Mouse (Mus musculus): Measurements from ENCODE around the gene Pmvk. TPM values are rescaled to one million over a fixed set of nuclear protein-coding genes. Genes with fewer than 3 reads are reported as not detected.
A peak's percentile ranks its signal among the peaks of the same experiment; 100 is the strongest.

Pmvk gene
- total RNA-seq, 1 experiment from 2014 or later: 22.3 TPM

DNA sequence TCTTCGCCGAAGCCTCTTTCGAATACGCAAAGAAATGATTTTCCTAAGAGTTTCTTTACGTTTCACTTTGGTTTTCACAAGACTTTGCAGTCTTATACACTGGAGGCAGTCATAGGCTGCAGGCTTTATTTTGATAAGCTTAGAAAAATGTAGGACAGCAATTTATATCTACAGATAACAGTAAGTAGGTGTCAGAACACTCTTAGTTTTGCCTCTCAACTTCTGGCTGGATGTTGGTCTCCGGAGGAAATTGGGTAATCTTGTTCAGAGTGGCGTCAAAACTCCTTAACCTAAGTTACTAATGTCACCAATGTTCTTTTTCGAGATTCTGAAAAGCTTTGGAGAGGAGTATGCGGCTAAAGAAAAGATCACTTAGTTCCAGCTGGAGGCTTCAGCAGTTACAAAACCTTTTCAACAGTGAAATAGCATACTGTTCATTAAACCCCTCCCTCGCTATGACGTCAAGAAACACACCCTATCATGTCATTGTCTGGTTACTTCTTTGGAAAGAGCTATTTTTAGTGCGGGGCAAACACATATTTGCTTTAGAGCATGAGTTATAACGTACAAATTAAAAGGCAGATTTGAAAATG lies 4.1 kb downstream of the Pmvk start:
- peak; percentile 52 for ATAC-seq (ENCODE audit: extremely low read depth, insufficient number of reproducible peaks, low FRiP score, poor library complexity, severe bottlenecking)

GRCm38 (mm10) chr3:89458965-89459807 lies 4.8 kb downstream of the Pmvk start:
- ATAC-seq (ENCODE audit: extremely low read depth, insufficient number of reproducible peaks, low FRiP score, poor library complexity, severe bottlenecking): peak; percentile 78

- no peak for ATAC-seq (ENCODE audit: extremely low read depth, insufficient number of reproducible peaks, low FRiP score, poor library complexity, severe bottlenecking)
Measured at GRCm38 (mm10) chr3:89468268-89468667, 13.9 kb downstream of the Pmvk start.

DNA sequence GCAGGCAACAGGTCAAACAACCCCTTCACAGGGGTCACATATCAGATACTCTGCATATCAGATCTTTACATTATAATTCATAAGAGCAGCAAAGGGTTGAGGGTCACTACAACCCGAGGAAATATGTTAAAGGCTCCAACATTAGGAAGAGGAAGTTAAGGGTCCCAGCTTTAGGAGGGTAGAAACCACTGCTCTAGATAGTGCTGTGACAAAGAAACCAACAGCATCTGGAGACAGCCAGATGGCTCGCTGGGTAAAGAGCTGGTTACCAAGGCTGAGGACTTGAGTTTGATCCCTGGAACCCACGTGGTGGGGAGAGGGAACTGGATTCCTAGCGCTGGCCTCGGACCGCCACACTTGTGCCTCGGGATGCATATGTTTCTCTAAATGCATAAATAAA lies 17.9 kb downstream of the Pmvk start:
- no peak for ATAC-seq (ENCODE audit: extremely low read depth, insufficient number of reproducible peaks, low FRiP score, poor library complexity, severe bottlenecking)

GRCm38 (mm10) chr3:89473838-89474237 lies 19.5 kb downstream of the Pmvk start:
- no peak for ATAC-seq (ENCODE audit: extremely low read depth, insufficient number of reproducible peaks, low FRiP score, poor library complexity, severe bottlenecking)

- ATAC-seq (ENCODE audit: extremely low read depth, insufficient number of reproducible peaks, low FRiP score, poor library complexity, severe bottlenecking): no peak
Measured at GRCm38 (mm10) chr3:89479055-89479454, 24.7 kb downstream of the Pmvk start.

GRCm38 (mm10) chr3:89481488-89481887 lies 27.1 kb downstream of the Pmvk start:
- no peak for ATAC-seq (ENCODE audit: extremely low read depth, insufficient number of reproducible peaks, low FRiP score, poor library complexity, severe bottlenecking)

GRCm38 (mm10) chr3:89482249-89482648 lies 27.9 kb downstream of the Pmvk start:
- ATAC-seq (ENCODE audit: extremely low read depth, insufficient number of reproducible peaks, low FRiP score, poor library complexity, severe bottlenecking): no peak

GRCm38 (mm10) chr3:89484766-89485524 lies 30.6 kb downstream of the Pmvk start:
- peak; percentile 92 for ATAC-seq (ENCODE audit: extremely low read depth, insufficient number of reproducible peaks, low FRiP score, poor library complexity, severe bottlenecking)

- ATAC-seq (ENCODE audit: extremely low read depth, insufficient number of reproducible peaks, low FRiP score, poor library complexity, severe bottlenecking): no peak
Measured at GRCm38 (mm10) chr3:89486111-89486510, 31.8 kb downstream of the Pmvk start.

GRCm38 (mm10) chr3:89486916-89487702 lies 32.8 kb downstream of the Pmvk start:
- ATAC-seq (ENCODE audit: extremely low read depth, insufficient number of reproducible peaks, low FRiP score, poor library complexity, severe bottlenecking): no peak

GRCm38 (mm10) chr3:89490790-89491189 lies 36.4 kb downstream of the Pmvk start:
- no peak for ATAC-seq (ENCODE audit: extremely low read depth, insufficient number of reproducible peaks, low FRiP score, poor library complexity, severe bottlenecking)

DNA sequence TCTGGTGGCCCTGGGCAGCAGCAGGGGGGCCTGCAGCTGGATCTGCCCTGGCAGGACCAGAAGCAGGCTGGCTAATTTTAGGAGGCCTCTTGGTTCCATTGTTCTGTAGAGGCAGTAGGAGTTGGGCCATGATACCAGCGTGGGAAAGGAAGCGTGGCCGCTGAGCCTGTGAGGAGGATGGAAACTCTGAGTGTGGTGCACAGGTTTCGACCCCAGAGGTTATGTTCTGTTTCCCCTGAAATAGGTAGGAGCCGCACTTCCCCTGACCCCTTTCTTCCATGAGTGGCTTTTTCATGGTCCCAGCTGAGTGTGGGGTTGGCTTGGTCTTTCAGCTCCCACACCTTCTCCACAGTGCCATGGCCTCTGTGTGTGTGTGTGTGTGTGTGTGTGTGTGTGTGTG lies 37.2 kb downstream of the Pmvk start:
- ATAC-seq (ENCODE audit: extremely low read depth, insufficient number of reproducible peaks, low FRiP score, poor library complexity, severe bottlenecking): no peak

- no peak for ATAC-seq (ENCODE audit: extremely low read depth, insufficient number of reproducible peaks, low FRiP score, poor library complexity, severe bottlenecking)
Measured at GRCm38 (mm10) chr3:89492701-89493151, 38.4 kb downstream of the Pmvk start.

DNA sequence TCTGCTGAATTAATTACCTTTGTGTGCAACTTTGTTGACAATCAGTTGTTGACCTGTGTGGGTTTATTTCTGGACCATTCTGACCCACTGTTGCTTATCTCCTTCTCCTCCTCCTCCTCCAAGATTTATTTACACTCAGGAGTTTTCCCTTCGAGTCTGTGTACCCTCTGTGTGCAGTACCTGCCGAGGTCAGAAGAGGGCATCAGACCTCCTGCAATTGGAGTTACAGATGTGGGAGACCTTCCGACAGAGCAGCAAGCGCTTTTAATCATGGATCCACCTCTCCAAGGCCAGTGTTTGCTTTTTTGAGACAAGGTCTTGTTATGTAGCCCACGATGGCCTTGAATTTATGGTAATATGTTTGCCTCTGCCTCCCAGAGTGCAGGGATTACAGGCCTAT lies 40.3 kb downstream of the Pmvk start:
- ATAC-seq (ENCODE audit: extremely low read depth, insufficient number of reproducible peaks, low FRiP score, poor library complexity, severe bottlenecking): no peak

GRCm38 (mm10) chr3:89496366-89496765 lies 42.0 kb downstream of the Pmvk start:
- no peak for ATAC-seq (ENCODE audit: extremely low read depth, insufficient number of reproducible peaks, low FRiP score, poor library complexity, severe bottlenecking)

- no peak for ATAC-seq (ENCODE audit: extremely low read depth, insufficient number of reproducible peaks, low FRiP score, poor library complexity, severe bottlenecking)
Measured at GRCm38 (mm10) chr3:89499696-89500095, 45.4 kb downstream of the Pmvk start.

DNA sequence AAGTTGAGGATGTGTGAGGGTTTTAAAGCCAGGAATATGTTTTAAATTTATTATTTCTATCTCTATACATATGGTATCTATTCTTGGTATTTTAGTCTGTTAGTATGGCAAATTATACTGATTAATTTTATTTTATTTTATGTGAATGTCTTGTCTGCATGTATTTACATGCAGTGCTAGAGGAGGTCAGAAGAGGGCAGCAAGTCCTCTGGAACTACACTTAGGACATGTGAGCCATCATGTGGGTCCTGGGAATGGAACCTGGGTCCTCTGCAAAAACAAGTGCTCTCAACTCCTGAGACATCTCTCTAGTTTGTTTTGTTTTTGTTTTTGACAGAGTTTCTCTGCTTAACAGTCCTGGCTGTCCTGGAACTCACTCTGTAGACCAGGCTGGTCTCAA lies 47.1 kb downstream of the Pmvk start:
- ATAC-seq (ENCODE audit: extremely low read depth, insufficient number of reproducible peaks, low FRiP score, poor library complexity, severe bottlenecking): no peak

DNA sequence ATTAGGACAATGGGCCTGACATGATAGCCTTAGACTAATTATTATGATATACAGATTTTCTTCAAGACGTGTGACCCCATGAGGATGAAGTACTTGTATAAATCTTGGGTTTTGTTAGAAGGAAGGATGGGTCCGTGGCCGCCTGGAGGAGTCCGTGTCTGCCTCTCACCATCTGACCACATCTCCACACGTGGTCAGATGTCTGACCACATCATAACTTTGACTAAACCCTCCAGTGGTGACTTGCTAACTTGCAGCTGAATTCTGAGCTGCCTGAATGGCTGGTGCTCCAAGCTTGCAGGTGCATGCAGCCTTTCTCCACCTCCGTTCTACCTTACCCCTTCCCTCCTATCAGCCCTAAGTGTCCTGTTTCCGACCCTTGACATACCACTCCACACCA lies 48.2 kb downstream of the Pmvk start:
- no peak for ATAC-seq (ENCODE audit: extremely low read depth, insufficient number of reproducible peaks, low FRiP score, poor library complexity, severe bottlenecking)

Data from neutrophil, adult 5-6 weeks (primary cell).